7 mouse cellular contexts compared by ENCODE assay signal in the genomic region with DNA sequence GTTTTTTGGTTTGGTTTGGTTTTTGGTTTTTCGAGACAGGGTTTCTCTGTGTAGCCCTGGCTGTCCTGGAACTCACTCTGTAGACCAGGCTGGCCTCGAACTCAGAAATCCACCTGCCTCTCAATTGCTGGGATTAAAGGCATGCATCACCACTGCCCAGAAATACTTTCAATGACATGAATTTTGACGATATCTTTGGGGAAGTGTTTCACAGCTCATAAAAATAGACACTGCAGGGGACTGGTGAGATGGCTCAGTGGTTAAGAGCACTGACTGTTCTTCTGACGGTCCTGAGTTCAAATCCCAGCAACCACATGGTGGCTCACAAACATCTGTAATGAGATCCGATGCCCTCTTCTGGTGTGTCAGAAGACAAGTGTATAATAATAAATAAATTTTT. TPM values are rescaled to one million over a fixed set of nuclear protein-coding genes. Genes with fewer than 3 reads are reported as not detected.
A peak's percentile ranks its signal among the peaks of the same experiment; 100 is the strongest.
DNase-seq lines count a peak whose midpoint lies in the region; ATAC-seq and TF ChIP-seq lines count a peak whose summit lies in the region.
"Not testable (repeated sequence)": the region's sequence is repeated elsewhere in the genome, so short reads cannot be mapped to it uniquely, and the experiment has no call there.

No protein-coding gene starts in this region.

- TF ChIP-seq EP300 in CH12.LX (IDR thresholded peaks at IDR 0.05; ENCODE audit: low read length); MEL (IDR thresholded peaks at IDR 0.05; ENCODE audit: low read depth in 1 of 2, low read length in 2 of 2): not testable (repeated sequence)

- not testable (repeated sequence) for DNase-seq in CH12.LX (ENCODE audit: extremely low read depth); liver, embryonic 11.5 days (ENCODE audit: low spot score); liver, embryonic 13.5 days; thymus, adult 2 months
- DNase-seq in MEL (ENCODE audit: low read depth, low spot score) = peak; percentile 89

- in situ Hi-C loops in CH12.LX (cut with MboI; ENCODE audit: low pct_ligation_motif_present, low pct_unique_long_range_greater_than_20kb, low sequenced_read_pairs) = loop anchor here (10.0 kb wide), 1 partner anchor 75 kb away; the partner anchor contains the start of gene 0610009B22Rik

- not testable (repeated sequence) for H3K27me3 ChIP-seq in CH12.LX (replicated peaks); MEL (ENCODE audit: control insufficient read depth in 1 of 2, insufficient read depth in 2 of 2, low read length in 2 of 2); liver, embryonic 11.5 days (replicated peaks; ENCODE audit: control insufficient read depth, insufficient read depth, low read length); liver, embryonic 13.5 days; liver, embryonic 15.5 days; small intestine, adult 2 months (ENCODE audit: control insufficient read depth, insufficient read depth, low read length); thymus, adult 2 months (ENCODE audit: control insufficient read depth, insufficient read depth, low read length)

- H3K36me3 ChIP-seq in CH12.LX (replicated peaks in 1 of 2; ENCODE audit: control insufficient read depth in 1 of 2, insufficient read depth in 1 of 2, low read length in 1 of 2); liver, embryonic 11.5 days (ENCODE audit: control insufficient read depth, insufficient read depth, low read length); liver, embryonic 13.5 days; liver, embryonic 15.5 days (replicated peaks); small intestine, adult 2 months (ENCODE audit: control insufficient read depth, insufficient read depth, low read length); thymus, adult 2 months (ENCODE audit: control insufficient read depth, insufficient read depth, low read length): not testable (repeated sequence)
- H3K36me3 ChIP-seq in MEL (ENCODE audit: control insufficient read depth in 1 of 2, insufficient read depth in 2 of 2, low read length in 2 of 2) = peaks cover 7 to 26% of the 10 kb centered on the region in 2 experiments

- dilution Hi-C loops in CH12.LX (cut with MboI; ENCODE audit: extremely low pct_ligation_motif_present, extremely low pct_unique_long_range_greater_than_20kb, low sequenced_read_pairs) = not testable (repeated sequence)

- 66% methylated on average over 5 of the region's 5 CpGs for WGBS in liver, embryonic 11.5 days
- 47% methylated on average over 5 of the region's 5 CpGs for WGBS in liver, embryonic 13.5 days (ENCODE audit: insufficient replicate concordance)
- WGBS in liver, embryonic 15.5 days (ENCODE audit: insufficient replicate concordance) = 47% methylated on average over 5 of the region's 5 CpGs
- 54% methylated on average over 5 of the region's 5 CpGs for WGBS in small intestine, adult 2 months
- WGBS in thymus, adult 2 months = 71% methylated on average over 5 of the region's 5 CpGs

- not testable (repeated sequence) for H3K9me3 ChIP-seq in CH12.LX (replicated peaks; ENCODE audit: low read length); MEL (replicated peaks; ENCODE audit: insufficient read depth, low read length); liver, embryonic 11.5 days (ENCODE audit: control insufficient read depth, low read length); liver, embryonic 13.5 days (replicated peaks); liver, embryonic 15.5 days (replicated peaks)

- not testable (repeated sequence) for TF ChIP-seq CTCF in CH12.LX (conservative IDR thresholded peaks at IDR 0.05 in 1 of 2, IDR thresholded peaks at IDR 0.05 in 1 of 2; ENCODE audit: low read depth in 2 of 2, low read length in 2 of 2); MEL (IDR thresholded peaks at IDR 0.05 in 2 of 3, conservative IDR thresholded peaks at IDR 0.05 in 1 of 3; ENCODE audit: control insufficient read depth in 1 of 3, insufficient read depth in 1 of 3, low read depth in 2 of 3, low read length in 3 of 3, poor library complexity in 1 of 3, severe bottlenecking in 1 of 3); small intestine, adult 2 months (IDR thresholded peaks at IDR 0.05; ENCODE audit: extremely low read depth, insufficient read length, insufficient replicate concordance, low read depth, low read length); thymus, adult 2 months (IDR thresholded peaks at IDR 0.05; ENCODE audit: borderline replicate concordance, control insufficient read depth, extremely low read depth, insufficient read depth, low read length, poor library complexity)

- H3K9ac ChIP-seq in CH12.LX (ENCODE audit: insufficient read depth, low read depth); liver, embryonic 11.5 days (ENCODE audit: low read depth, low read length): not testable (repeated sequence)
- peak overlapping the region; percentile 3 for H3K9ac ChIP-seq in MEL (ENCODE audit: control insufficient read depth, low read depth, low read length, poor library complexity, severe bottlenecking)
- peak overlapping the region; percentile 44 for H3K9ac ChIP-seq in liver, embryonic 13.5 days
- peak overlapping the region; percentile 15; the same call in 1 of the 2 replicates for H3K9ac ChIP-seq in liver, embryonic 15.5 days

- H3K4me2 ChIP-seq in CH12.LX (ENCODE audit: insufficient read depth, low read depth, poor library complexity, severe bottlenecking) = not testable (repeated sequence)
- peak overlapping the region; percentile 60 for H3K4me2 ChIP-seq in liver, embryonic 11.5 days
- peak overlapping the region; percentile 46 for H3K4me2 ChIP-seq in liver, embryonic 13.5 days
- peak overlapping the region; percentile 56 for H3K4me2 ChIP-seq in liver, embryonic 15.5 days

- not testable (repeated sequence) for ATAC-seq in liver, embryonic 11.5 days (replicated peaks; ENCODE audit: low FRiP score); liver, embryonic 13.5 days (ENCODE audit: low read depth); liver, embryonic 15.5 days (ENCODE audit: insufficient read depth)

- H3K4me1 ChIP-seq in CH12.LX (ENCODE audit: control insufficient read depth in 1 of 2, insufficient read depth in 2 of 2) (peaks cover 4 to 23% of the 10 kb centered on the region in 2 experiments), MEL (ENCODE audit: control insufficient read depth in 1 of 2, insufficient read depth in 2 of 2, low read length in 2 of 2) (peaks cover 5 to 31% of the 10 kb centered on the region in 2 experiments)
- H3K4me1 ChIP-seq in liver, embryonic 11.5 days (replicated peaks; ENCODE audit: control insufficient read depth, insufficient read depth, low read length) = peaks cover 23% of the 10 kb centered on the region
- peaks cover 59% of the 10 kb centered on the region for H3K4me1 ChIP-seq in liver, embryonic 13.5 days (replicated peaks)
- peaks cover 45% of the 10 kb centered on the region for H3K4me1 ChIP-seq in liver, embryonic 15.5 days (replicated peaks)
- H3K4me1 ChIP-seq in small intestine, adult 2 months (ENCODE audit: control insufficient read depth, insufficient read depth, insufficient read length, low read length) = not testable (repeated sequence)
- peaks cover 16% of the 10 kb centered on the region for H3K4me1 ChIP-seq in thymus, adult 2 months (replicated peaks; ENCODE audit: control insufficient read depth, insufficient read depth, low read length)

- not testable (repeated sequence) for H3K27ac ChIP-seq in CH12.LX (ENCODE audit: insufficient read depth, low read depth)
- peak overlapping the region; percentile 93 for H3K27ac ChIP-seq in MEL (ENCODE audit: control insufficient read depth, low read depth, low read length)
- peak overlapping the region; percentile 98 for H3K27ac ChIP-seq in liver, embryonic 11.5 days (ENCODE audit: low read depth, low read length)
- H3K27ac ChIP-seq in liver, embryonic 13.5 days = peak overlapping the region; percentile 90
- peak overlapping the region; percentile 86 for H3K27ac ChIP-seq in liver, embryonic 15.5 days (replicated peaks)
- H3K27ac ChIP-seq in small intestine, adult 2 months (ENCODE audit: insufficient read depth, low read depth, low read length) = 0 out of 2 replicates have a peak overlapping the region, but pooled peaks have one; percentile 94
- H3K27ac ChIP-seq in thymus, adult 2 months (ENCODE audit: control insufficient read depth, insufficient read depth, low read length) = peak overlapping the region; percentile 91

- H3K79me2 ChIP-seq in CH12.LX (replicated peaks; ENCODE audit: control insufficient read depth, extremely low read depth, insufficient read depth, poor library complexity, severe bottlenecking) (peaks cover 17% of the 10 kb centered on the region), MEL (ENCODE audit: control insufficient read depth, insufficient read depth, low read length, poor library complexity) (peaks cover 21% of the 10 kb centered on the region)

- not testable (repeated sequence) for H3K4me3 ChIP-seq in CH12.LX (replicated peaks in 1 of 3; ENCODE audit: low read depth in 2 of 3, low read length in 2 of 3, poor library complexity in 1 of 3); liver, embryonic 11.5 days (ENCODE audit: low read depth, low read length); liver, embryonic 13.5 days (replicated peaks); liver, embryonic 15.5 days (replicated peaks); small intestine, adult 2 months (ENCODE audit: low read depth, low read length); thymus, adult 2 months (ENCODE audit: control insufficient read depth, insufficient read depth, low read length)
- H3K4me3 ChIP-seq in MEL (ENCODE audit: control insufficient read depth in 1 of 2, insufficient read depth in 1 of 2, low read depth in 2 of 2, low read length in 2 of 2) = peak overlapping the region in 1 of 2 experiments; percentile 43; a peak in 2 of 4 replicates

- not testable (repeated sequence) for TF ChIP-seq POLR2A in CH12.LX (IDR thresholded peaks at IDR 0.05; ENCODE audit: low read depth, low read length); MEL (IDR thresholded peaks at IDR 0.05; ENCODE audit: control insufficient read depth in 1 of 2, insufficient read depth in 1 of 2, low read depth in 1 of 2, low read length in 2 of 2, poor library complexity in 1 of 2); small intestine, adult 2 months (IDR thresholded peaks at IDR 0.05; ENCODE audit: low read depth, low read length); thymus, adult 2 months (IDR thresholded peaks at IDR 0.05; ENCODE audit: control insufficient read depth, extremely low read depth, insufficient read depth, low read length, poor library complexity)

- TF ChIP-seq RAD21 in CH12.LX (IDR thresholded peaks at IDR 0.05; ENCODE audit: low read depth, low read length); MEL (IDR thresholded peaks at IDR 0.05; ENCODE audit: low read depth, low read length): not testable (repeated sequence)

RNA-seq across cellular contexts. Expression of gene Hnrnpab, which starts 3.3 kb away (rescaled TPM):
- total RNA-seq in CH12.LX (2012; rRNA removed) (893 and 1,222 TPM in 2 replicates), CH12.LX (2014; rRNA removed) (1,100 and 1,160 TPM in 2 replicates), MEL (2012; rRNA removed) (894 and 908 TPM in 2 replicates)
- polyA plus RNA-seq in CH12.LX (2012; ENCODE audit: insufficient read length, low read depth) (2,181 and 2,430 TPM in 2 replicates), MEL (2012; ENCODE audit: insufficient read depth in 1 of 2, insufficient read length in 2 of 2, low read depth in 1 of 2, low replicate concordance in 2 of 2, missing spikeins in 1 of 2) (1,000 to 10,000 TPM in 1 of 2 experiments, 100 to 1,000 TPM in 1; 184 to 1,104 TPM)
- 552 and 577 TPM in 2 replicates for polyA plus RNA-seq in liver, embryonic 11.5 days (2014; fragmentation: Nextera tagmentation; extraction: Ambion mirVana)
- polyA plus RNA-seq in liver, embryonic 13.5 days (2015; fragmentation: Nextera tagmentation; extraction: Ambion mirVana) = 250 and 275 TPM in 2 replicates
- 171 and 173 TPM in 2 replicates for polyA plus RNA-seq in liver, embryonic 15.5 days (2015; fragmentation: Nextera tagmentation; extraction: Ambion mirVana)
- 276 and 428 TPM in 2 replicates for polyA plus RNA-seq in small intestine, adult 2 months (2012; rRNA removed)
- 533 and 863 TPM in 2 replicates for polyA plus RNA-seq in thymus, adult 2 months (2012; rRNA removed)

RNA-seq across cellular contexts. Expression of gene Nhp2, which starts 9.6 kb away (rescaled TPM):
- total RNA-seq in CH12.LX (2012; rRNA removed) (489 and 641 TPM in 2 replicates), CH12.LX (2014; rRNA removed) (649 and 722 TPM in 2 replicates), MEL (2012; rRNA removed) (588 and 649 TPM in 2 replicates)
- polyA plus RNA-seq in CH12.LX (2012; ENCODE audit: insufficient read length, low read depth) (847 and 914 TPM in 2 replicates), MEL (2012; ENCODE audit: insufficient read depth in 1 of 2, insufficient read length in 2 of 2, low read depth in 1 of 2, low replicate concordance in 2 of 2, missing spikeins in 1 of 2) (1,000 to 10,000 TPM in 1 of 2 experiments, 100 to 1,000 TPM in 1; 739 to 6,489 TPM)
- polyA plus RNA-seq in liver, embryonic 11.5 days (2014; fragmentation: Nextera tagmentation; extraction: Ambion mirVana) = 347 and 349 TPM in 2 replicates
- polyA plus RNA-seq in liver, embryonic 13.5 days (2015; fragmentation: Nextera tagmentation; extraction: Ambion mirVana) = 186 and 203 TPM in 2 replicates
- 92.3 and 95.6 TPM in 2 replicates for polyA plus RNA-seq in liver, embryonic 15.5 days (2015; fragmentation: Nextera tagmentation; extraction: Ambion mirVana)
- polyA plus RNA-seq in small intestine, adult 2 months (2012; rRNA removed) = 33.8 and 45.0 TPM in 2 replicates
- polyA plus RNA-seq in thymus, adult 2 months (2012; rRNA removed) = 69.3 and 70.8 TPM in 2 replicates

RNA-seq across cellular contexts. Expression of gene Phykpl, which starts 25.4 kb away (rescaled TPM):
- total RNA-seq in CH12.LX (2012; rRNA removed) (30.9 and 40.5 TPM in 2 replicates), CH12.LX (2014; rRNA removed) (19.4 and 25.2 TPM in 2 replicates), MEL (2012; rRNA removed) (17.2 and 22.7 TPM in 2 replicates)
- polyA plus RNA-seq in CH12.LX (2012; ENCODE audit: insufficient read length, low read depth) (39.6 and 44.0 TPM in 2 replicates), MEL (2012; ENCODE audit: insufficient read depth in 1 of 2, insufficient read length in 2 of 2, low read depth in 1 of 2, low replicate concordance in 2 of 2, missing spikeins in 1 of 2) (10 to 100 TPM in 1 of 2 experiments, not detected in 1; 23.0 TPM)
- 28.6 and 29.8 TPM in 2 replicates for polyA plus RNA-seq in liver, embryonic 11.5 days (2014; fragmentation: Nextera tagmentation; extraction: Ambion mirVana)
- 14.4 and 15.0 TPM in 2 replicates for polyA plus RNA-seq in liver, embryonic 13.5 days (2015; fragmentation: Nextera tagmentation; extraction: Ambion mirVana)
- 11.8 and 12.0 TPM in 2 replicates for polyA plus RNA-seq in liver, embryonic 15.5 days (2015; fragmentation: Nextera tagmentation; extraction: Ambion mirVana)
- 14.9 and 18.7 TPM in 2 replicates for polyA plus RNA-seq in small intestine, adult 2 months (2012; rRNA removed)
- polyA plus RNA-seq in thymus, adult 2 months (2012; rRNA removed) = 20.2 and 21.8 TPM in 2 replicates

RNA-seq across cellular contexts. Expression of gene Rmnd5b, which starts 25.8 kb away (rescaled TPM):
- total RNA-seq in CH12.LX (2012; rRNA removed) = 46.6 and 46.7 TPM in 2 replicates
- 39.0 and 41.1 TPM in 2 replicates for total RNA-seq in CH12.LX (2014; rRNA removed)
- 59.5 and 60.2 TPM in 2 replicates for polyA plus RNA-seq in CH12.LX (2012; ENCODE audit: insufficient read length, low read depth)
- total RNA-seq in MEL (2012; rRNA removed) = 52.5 and 55.1 TPM in 2 replicates
- polyA plus RNA-seq in MEL (2012; ENCODE audit: insufficient read depth in 1 of 2, insufficient read length in 2 of 2, low read depth in 1 of 2, low replicate concordance in 2 of 2, missing spikeins in 1 of 2) = 10 to 100 TPM in 1 of 2 experiments, not detected in 1; 63.0 TPM
- polyA plus RNA-seq in liver, embryonic 11.5 days (2014; fragmentation: Nextera tagmentation; extraction: Ambion mirVana) = 47.8 and 52.2 TPM in 2 replicates
- 24.9 and 25.1 TPM in 2 replicates for polyA plus RNA-seq in liver, embryonic 13.5 days (2015; fragmentation: Nextera tagmentation; extraction: Ambion mirVana)
- polyA plus RNA-seq in liver, embryonic 15.5 days (2015; fragmentation: Nextera tagmentation; extraction: Ambion mirVana) = 20.0 and 21.1 TPM in 2 replicates
- 36.0 and 45.9 TPM in 2 replicates for polyA plus RNA-seq in small intestine, adult 2 months (2012; rRNA removed)
- polyA plus RNA-seq in thymus, adult 2 months (2012; rRNA removed) = 123 and 125 TPM in 2 replicates

RNA-seq across cellular contexts. Expression of gene N4bp3, which starts 40.7 kb away (rescaled TPM):
- total RNA-seq in CH12.LX (2012; rRNA removed) (19.7 and 21.2 TPM in 2 replicates), CH12.LX (2014; rRNA removed) (17.8 and 19.1 TPM in 2 replicates), MEL (2012; rRNA removed) (6.9 and 7.1 TPM in 2 replicates)
- polyA plus RNA-seq in CH12.LX (2012; ENCODE audit: insufficient read length, low read depth) (22.1 and 25.4 TPM in 2 replicates), MEL (2012; ENCODE audit: insufficient read depth in 1 of 2, insufficient read length in 2 of 2, low read depth in 1 of 2, low replicate concordance in 2 of 2, missing spikeins in 1 of 2) (10 to 100 TPM in 1 of 2 experiments, not detected in 1; 11.5 TPM)
- 7.2 and 7.9 TPM in 2 replicates for polyA plus RNA-seq in liver, embryonic 11.5 days (2014; fragmentation: Nextera tagmentation; extraction: Ambion mirVana)
- polyA plus RNA-seq in liver, embryonic 13.5 days (2015; fragmentation: Nextera tagmentation; extraction: Ambion mirVana) = 3.1 and 3.2 TPM in 2 replicates
- 2.9 TPM in 2 replicates for polyA plus RNA-seq in liver, embryonic 15.5 days (2015; fragmentation: Nextera tagmentation; extraction: Ambion mirVana)
- 2.5 and 5.0 TPM in 2 replicates for polyA plus RNA-seq in small intestine, adult 2 months (2012; rRNA removed)
- 22.7 and 25.5 TPM in 2 replicates for polyA plus RNA-seq in thymus, adult 2 months (2012; rRNA removed)
